ENCODE assay signal across 23 mouse cellular contexts in the genomic region with DNA sequence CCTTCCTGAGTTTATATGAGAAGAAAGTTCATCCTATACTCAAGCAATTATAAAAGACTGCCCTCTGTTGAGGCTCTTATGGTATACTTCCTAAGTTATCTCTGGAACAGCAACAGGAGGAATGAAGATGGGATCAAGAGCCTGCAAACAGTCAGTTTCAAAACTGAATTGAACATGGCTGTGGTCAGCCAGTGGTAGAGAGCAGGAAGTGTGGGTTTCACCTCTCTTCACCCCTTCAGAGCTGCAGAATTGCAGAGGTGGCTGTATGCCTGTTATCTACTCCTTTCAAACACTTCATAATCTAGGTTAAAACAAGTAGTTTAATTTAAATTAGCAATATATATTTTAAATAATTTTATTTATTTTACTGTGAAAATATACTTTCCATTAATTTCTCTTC.
DNase-seq lines count a peak whose midpoint lies in the region; ATAC-seq and TF ChIP-seq lines count a peak whose summit lies in the region.
"Had no signal": no experiment of that assay in that cellular context is flagged by ENCODE, and none has a peak within 500 bp of the region (broad histone marks: within the 10 kb centered on the region; RNA-seq: fewer than 3 reads in every experiment).

No protein-coding gene starts in this region.

- no peak overlapping the region for H3K9ac ChIP-seq in midbrain, embryonic 11.5 days (ENCODE audit: low read length)
- H3K9ac ChIP-seq: embryonic facial prominence, embryonic 12.5 days; embryonic facial prominence, embryonic 15.5 days; hindbrain, embryonic 13.5 days had no signal

- H3K27me3 ChIP-seq in midbrain, embryonic 11.5 days (ENCODE audit: control insufficient read depth, insufficient read depth, low read length), result no peaks in the 10 kb centered on the region
- H3K27me3 ChIP-seq in midbrain, embryonic 10.5 days (ENCODE audit: low read depth, poor library complexity, severe bottlenecking), result no peaks in the 10 kb centered on the region
- no peaks in the 10 kb centered on the region for H3K27me3 ChIP-seq in G1E (ENCODE audit: insufficient read depth, low read length)
- H3K27me3 ChIP-seq: CH12.LX; embryonic facial prominence, embryonic 12.5 days; embryonic facial prominence, embryonic 15.5 days; hindbrain, embryonic 13.5 days had no signal

- DNase-seq in midbrain, embryonic 11.5 days (ENCODE audit: low spot score, missing footprints), result peak; percentile 26
- no peak for DNase-seq in midbrain, embryonic 10.5 days (ENCODE audit: low spot score)
- no peak for DNase-seq in G1E (ENCODE audit: low spot score)
- no peak for DNase-seq in urinary bladder, postnatal 36 days (ENCODE audit: low spot score in 2 of 2)
- DNase-seq in right cerebral cortex, postnatal 36 days (ENCODE audit: low spot score in 2 of 2), result no peak
- no peak for DNase-seq in ovary, postnatal 10 days (ENCODE audit: low spot score)
- DNase-seq: adrenal gland, adult 8-10 months; adrenal gland, postnatal 25 days; cerebellum, adult 11-12 months; cerebellum, adult 8-10 months; cerebellum, postnatal 10 days; gastrocnemius, postnatal 25 days had no signal

- no peak overlapping the region for H3K27ac ChIP-seq in midbrain, embryonic 11.5 days (ENCODE audit: low read depth, low read length)
- H3K27ac ChIP-seq in midbrain, embryonic 10.5 days (replicated peaks), result no peak overlapping the region
- H3K27ac ChIP-seq: embryonic facial prominence, embryonic 12.5 days; embryonic facial prominence, embryonic 15.5 days; hindbrain, embryonic 10.5 days; hindbrain, embryonic 13.5 days had no signal

- H3K4me3 ChIP-seq in midbrain, embryonic 11.5 days (ENCODE audit: low read depth, low read length), result no peak overlapping the region
- no peak overlapping the region for H3K4me3 ChIP-seq in midbrain, embryonic 10.5 days
- no peak overlapping the region for H3K4me3 ChIP-seq in G1E (ENCODE audit: low read depth, low read length)
- H3K4me3 ChIP-seq: embryonic facial prominence, embryonic 12.5 days; embryonic facial prominence, embryonic 15.5 days; hindbrain, embryonic 10.5 days; hindbrain, embryonic 13.5 days had no signal

- H3K4me1 ChIP-seq in midbrain, embryonic 11.5 days (ENCODE audit: control insufficient read depth, insufficient read depth, low read length), result no peaks in the 10 kb centered on the region
- H3K4me1 ChIP-seq in midbrain, embryonic 10.5 days, result no peaks in the 10 kb centered on the region
- H3K4me1 ChIP-seq in G1E (ENCODE audit: insufficient read depth, low read depth, low read length), result no peaks in the 10 kb centered on the region
- H3K4me1 ChIP-seq: embryonic facial prominence, embryonic 12.5 days; embryonic facial prominence, embryonic 15.5 days; hindbrain, embryonic 10.5 days; hindbrain, embryonic 13.5 days had no signal

- no peak for ATAC-seq in midbrain, embryonic 11.5 days (ENCODE audit: low FRiP score)
- ATAC-seq in G1E (ENCODE audit: extremely low read depth, insufficient number of reproducible peaks, low FRiP score, poor library complexity, severe bottlenecking), result 0 out of 2 replicates have a peak, but pooled peaks have one; percentile 22
- peak; percentile 80 to 90 for ATAC-seq in hematopoietic stem cell, adult 5-6 weeks (replicated peaks in 1 of 2; ENCODE audit: insufficient read depth in 1 of 2, low FRiP score in 2 of 2, low TSS enrichment in 1 of 2, low read depth in 1 of 2, poor library complexity in 2 of 2, severe bottlenecking in 2 of 2)
- ATAC-seq in megakaryocyte progenitor cell, adult 5-6 weeks (replicated peaks; ENCODE audit: poor library complexity), result peak; percentile 94
- ATAC-seq: forebrain, embryonic 14.5 days; hindbrain, embryonic 16.5 days; intestine, embryonic 16.5 days had no signal

- no peaks in the 10 kb centered on the region for H3K36me3 ChIP-seq in midbrain, embryonic 11.5 days (ENCODE audit: control insufficient read depth, insufficient read depth, low read length)
- no peaks in the 10 kb centered on the region for H3K36me3 ChIP-seq in midbrain, embryonic 10.5 days
- no peaks in the 10 kb centered on the region for H3K36me3 ChIP-seq in G1E (replicated peaks)
- H3K36me3 ChIP-seq: embryonic facial prominence, embryonic 12.5 days; embryonic facial prominence, embryonic 15.5 days; hindbrain, embryonic 10.5 days; hindbrain, embryonic 13.5 days had no signal

- H3K9me3 ChIP-seq in midbrain, embryonic 11.5 days (ENCODE audit: control insufficient read depth, low read length), result no peaks in the 10 kb centered on the region
- H3K9me3 ChIP-seq in midbrain, embryonic 10.5 days (replicated peaks), result no peaks in the 10 kb centered on the region
- no peaks in the 10 kb centered on the region for H3K9me3 ChIP-seq in G1E (replicated peaks)
- H3K9me3 ChIP-seq: embryonic facial prominence, embryonic 12.5 days; embryonic facial prominence, embryonic 15.5 days; hindbrain, embryonic 10.5 days; hindbrain, embryonic 13.5 days had no signal

- H3K4me2 ChIP-seq in midbrain, embryonic 11.5 days, result no peak overlapping the region
- H3K4me2 ChIP-seq: embryonic facial prominence, embryonic 12.5 days; embryonic facial prominence, embryonic 15.5 days; heart, embryonic 11.5 days; hindbrain, embryonic 13.5 days had no signal

- TF ChIP-seq CTCF in G1E (IDR thresholded peaks at IDR 0.05; ENCODE audit: low read depth, low read length), result no peak
